Mouse (Mus musculus) mouse embryonic stem cell (cell line): ENCODE data around the gene Bcdin3d.

Source experiments
- in situ Hi-C, 2 experiments: fragments of 300-500 bp; cut with MboI; formaldehyde crosslinking; loops; 1 replicate in 1 of 2; 3 replicates in 1 of 2; pipeline ENCODE4 v1.14.3; 2019 to 2020; ENCODE audit warnings: low sequenced_read_pairs in 2 of 2, low pct_unique_long_range_greater_than_20kb in 1 of 2, mixed read lengths in 1 of 2; ENCODE audit not compliant: unreplicated experiment in 1 of 2

Gene Bcdin3d

GRCm38 (mm10) chr15:99421676-99422075 is 52.9 kb downstream of the Bcdin3d start:
- in situ Hi-C loops = loop anchor here (5.0 kb wide), 2 partner anchors 46 to 51 kb away; partner anchors contain the start of gene Bcdin3d (in 1 of the 2)

- in situ Hi-C loops = loop anchor here (5.0 kb wide), 2 partner anchors 46 to 51 kb away; partner anchors contain the start of gene Bcdin3d (in 1 of the 2)
These were observed 53.4 kb downstream of the Bcdin3d start for GRCm38 (mm10) chr15:99421152-99421551.

- in situ Hi-C loops = loop anchor here (5.0 kb wide), 2 partner anchors 47 to 52 kb away; partner anchors contain the start of gene Bcdin3d (in 1 of the 2)
These were observed 54.0 kb downstream of the Bcdin3d start for GRCm38 (mm10) chr15:99420521-99421014.

- in situ Hi-C loops = loop anchor here (5.0 kb wide), 2 partner anchors 47 to 52 kb away; partner anchors contain the start of gene Bcdin3d (in 1 of the 2)
These were observed 54.4 kb downstream of the Bcdin3d start for GRCm38 (mm10) chr15:99420101-99420500.
